Mouse (Mus musculus): ENCODE data around the gene Drc3. TPM values are rescaled to one million over a fixed set of nuclear protein-coding genes. Genes with fewer than 3 reads are reported as not detected.
A peak's percentile ranks its signal among the peaks of the same experiment; 100 is the strongest.

Gene Drc3
- 1 to 10 TPM in 1 of 2 experiments, under 1 TPM in 1; 0.87 to 1.0 TPM for total RNA-seq (2021)
- long read RNA-seq, experiment 1 = 0 reads
- long read RNA-seq, experiment 2, partial matches to known transcripts = 0 of 1 reads
- long read RNA-seq, experiment 2, other reads (novel, unspliced or antisense) = 0 of 1 reads

GRCm38 (mm10) chr11:60352559-60353411 lies at the start of gene Drc3, which contains the start of gene Tom1l2:
TSS of gene Drc3 (plus strand) at chr11:60353329.
TSS of gene Tom1l2 (minus strand) at chr11:60352905.
- Histone ChIP-seq H3K27ac (peak within 1 kb of the TSS; percentile 99), H3K4me3 (peak within 1 kb of the TSS; percentile 74)
- intact Hi-C loops (cut with DNase I) = loop anchor here (5.0 kb wide), 2 partner anchors 60 to 140 kb away; no protein-coding TSS in a partner anchor
- DNase-seq = peak; percentile 100
- TF ChIP-seq CTCF (IDR thresholded peaks at IDR 0.05) = no peak

- H3K4me3 ChIP-seq = no peak overlapping the region
- H3K27ac ChIP-seq = no peak overlapping the region
- no peak for DNase-seq
- intact Hi-C loops (cut with DNase I) = no loop called here
- TF ChIP-seq CTCF (IDR thresholded peaks at IDR 0.05) = no peak
Measured at GRCm38 (mm10) chr11:60303497-60303896, 49.6 kb upstream of the Drc3 start.

DNA sequence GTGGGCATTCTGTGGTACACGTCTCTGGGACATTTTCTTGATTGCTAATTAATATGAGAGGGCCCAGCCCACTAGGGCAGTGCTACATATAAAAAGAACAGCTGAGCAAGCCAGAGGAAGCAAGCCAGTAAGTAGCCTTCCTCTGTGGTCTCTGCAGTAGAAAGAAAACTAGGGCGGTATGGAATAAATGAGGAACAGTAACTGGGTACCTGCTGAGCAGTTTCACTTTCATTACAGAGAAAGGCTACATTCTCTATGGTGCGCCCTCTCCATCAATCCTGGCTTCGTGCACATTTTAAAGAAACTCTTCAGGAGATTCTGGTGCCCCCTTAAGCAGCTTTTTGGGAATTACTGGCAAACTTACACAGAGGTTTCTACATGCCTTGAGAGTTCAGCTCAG lies 47.5 kb upstream of the Drc3 start:
- no peak for TF ChIP-seq CTCF (IDR thresholded peaks at IDR 0.05)
- no peak for DNase-seq
- peak overlapping the region; percentile 61 for H3K27ac ChIP-seq
- H3K4me3 ChIP-seq = peak overlapping the region; percentile 13; the same call in 1 of the 2 replicates
- intact Hi-C loops (cut with DNase I) = loop anchor here (1.0 kb wide), 1 partner anchor 106 kb away; no protein-coding TSS in a partner anchor

- peak; percentile 50 for DNase-seq
- Histone ChIP-seq H3K4me3 (no peak overlapping the region), H3K27ac (no peak overlapping the region; the same call in 1 of the 2 replicates)
- intact Hi-C loops (cut with DNase I) = loop anchor here (1.0 kb wide), 1 partner anchor 104 kb away; no protein-coding TSS in a partner anchor
- peak; percentile 78 for TF ChIP-seq CTCF (IDR thresholded peaks at IDR 0.05)
Measured at GRCm38 (mm10) chr11:60306834-60307233, 46.3 kb upstream of the Drc3 start.

GRCm38 (mm10) chr11:60307375-60307825 lies 45.7 kb upstream of the Drc3 start:
- intact Hi-C loops (cut with DNase I) = no loop called here
- DNase-seq = no peak
- TF ChIP-seq CTCF (IDR thresholded peaks at IDR 0.05) = peak; percentile 57
- Histone ChIP-seq H3K27ac (peak overlapping the region; percentile 75; the same call in 1 of the 2 replicates), H3K4me3 (no peak overlapping the region)

GRCm38 (mm10) chr11:60308061-60308460 lies 45.1 kb upstream of the Drc3 start:
- DNase-seq = no peak

GRCm38 (mm10) chr11:60308506-60309116 lies 44.5 kb upstream of the Drc3 start:
- TF ChIP-seq CTCF (IDR thresholded peaks at IDR 0.05) = no peak
- no peak overlapping the region; the same call in 1 of the 2 replicates for H3K4me3 ChIP-seq
- peak overlapping the region; percentile 75 for H3K27ac ChIP-seq
- intact Hi-C loops (cut with DNase I) = loop anchor here (2.0 kb wide), 1 partner anchor 24 kb away; no protein-coding TSS in a partner anchor
- DNase-seq = no peak

More at GRCm38 (mm10) chr11:60308061-60308460, 45.1 kb upstream of the Drc3 start:
- TF ChIP-seq CTCF (IDR thresholded peaks at IDR 0.05) = no peak
- intact Hi-C loops (cut with DNase I) = loop anchor here (2.0 kb wide), 1 partner anchor 25 kb away; no protein-coding TSS in a partner anchor
- H3K27ac ChIP-seq = peak overlapping the region; percentile 75
- no peak overlapping the region for H3K4me3 ChIP-seq

DNA sequence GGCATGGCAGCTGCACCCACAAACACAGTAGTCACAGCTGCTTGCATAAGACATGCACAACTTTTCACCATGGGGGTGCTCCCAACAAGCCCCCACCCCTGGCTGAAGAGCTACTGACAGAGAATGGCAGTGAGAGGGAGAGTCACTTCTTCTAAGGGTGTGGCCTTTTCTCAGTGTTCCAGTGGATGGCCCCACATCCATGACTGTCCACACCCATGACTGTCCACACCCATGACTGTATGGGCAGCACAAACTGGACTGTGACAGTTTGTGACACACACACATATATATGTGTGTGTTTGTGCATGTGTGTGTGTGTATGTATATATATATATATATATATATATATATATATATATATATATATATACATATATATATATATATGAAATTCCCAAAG lies 43.3 kb upstream of the Drc3 start:
- peak overlapping the region; percentile 75 for H3K27ac ChIP-seq
- no peak for TF ChIP-seq CTCF (IDR thresholded peaks at IDR 0.05)
- DNase-seq = no peak
- H3K4me3 ChIP-seq = no peak overlapping the region
- intact Hi-C loops (cut with DNase I) = loop anchor here (2.0 kb wide), 1 partner anchor 23 kb away; no protein-coding TSS in a partner anchor

DNA sequence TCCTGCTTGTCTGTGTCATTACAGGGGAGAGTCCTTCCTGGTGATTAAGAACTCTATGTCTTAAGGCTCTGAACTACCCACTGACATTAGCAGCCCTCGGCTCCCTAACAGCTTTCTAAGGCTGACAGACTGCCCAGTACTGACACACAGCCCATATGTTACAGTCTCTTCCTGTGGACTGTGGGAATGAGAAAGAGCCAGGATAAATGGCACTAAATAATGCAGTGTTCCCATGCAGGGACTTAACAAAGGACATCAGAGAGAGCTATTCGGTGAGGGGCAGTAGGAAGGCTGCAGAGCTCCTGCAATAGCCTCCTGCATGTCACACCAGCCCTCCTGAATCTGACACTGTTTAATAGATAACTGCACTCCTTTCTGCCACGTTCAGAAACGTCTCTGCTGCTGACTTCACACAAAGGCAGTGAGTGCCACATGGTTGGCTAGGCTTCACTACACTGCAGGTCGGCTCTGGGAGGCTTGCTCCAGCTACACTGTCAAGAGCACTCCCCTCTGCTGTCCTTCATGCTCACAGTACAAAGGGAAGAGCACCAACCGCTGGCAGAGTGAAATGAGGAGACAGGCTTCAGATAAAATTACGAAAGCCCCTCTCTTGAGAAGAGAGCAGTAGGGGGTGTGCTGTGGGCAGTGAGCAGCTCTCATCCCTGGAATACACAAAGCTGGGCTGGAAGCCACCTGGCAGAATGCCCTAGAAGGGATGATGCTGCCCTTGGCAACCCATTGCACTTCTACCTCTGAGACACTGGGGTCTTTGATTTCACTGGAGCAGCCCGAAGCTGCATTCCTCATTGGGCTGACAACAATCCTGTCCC lies 41.9 kb upstream of the Drc3 start:
- peak overlapping the region; percentile 67 for H3K27ac ChIP-seq
- TF ChIP-seq CTCF (IDR thresholded peaks at IDR 0.05) = no peak
- peak; percentile 78 for DNase-seq
- no peak overlapping the region for H3K4me3 ChIP-seq
- intact Hi-C loops (cut with DNase I) = no loop called here

GRCm38 (mm10) chr11:60316250-60316649 lies 36.9 kb upstream of the Drc3 start:
- Histone ChIP-seq H3K4me3 (no peak overlapping the region), H3K27ac (peak overlapping the region; percentile 88)
- intact Hi-C loops (cut with DNase I) = no loop called here
- no peak for DNase-seq
- no peak for TF ChIP-seq CTCF (IDR thresholded peaks at IDR 0.05)

DNA sequence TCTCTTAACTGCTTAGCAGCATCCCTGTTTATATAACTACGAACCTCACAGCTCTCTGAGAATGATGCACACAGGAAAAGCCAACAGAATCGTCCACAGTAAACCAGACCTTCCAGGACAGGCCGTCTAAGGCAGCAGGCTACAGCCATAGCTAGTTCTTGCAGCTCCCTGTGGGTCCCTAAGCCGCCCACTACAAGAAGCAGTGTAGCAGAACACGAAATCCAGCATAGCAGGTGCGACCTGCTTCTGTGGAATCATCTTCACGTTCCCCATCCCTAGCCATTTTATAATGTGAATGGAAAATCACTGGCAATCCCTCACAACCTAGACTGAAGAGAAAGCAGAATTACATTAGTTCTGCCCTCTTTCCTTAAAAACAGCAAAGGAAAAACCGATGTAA lies 36.2 kb upstream of the Drc3 start:
- H3K4me3 ChIP-seq = no peak overlapping the region
- peak overlapping the region; percentile 88 for H3K27ac ChIP-seq
- no peak for DNase-seq
- intact Hi-C loops (cut with DNase I) = no loop called here
- no peak for TF ChIP-seq CTCF (IDR thresholded peaks at IDR 0.05)
